Mouse (Mus musculus) 3134 (cell line): ENCODE measurements around the gene Numb.

Source experiments
- DNase-seq: peaks from one replicate; pipeline ENCODE4 v3.0.0-alpha.2; 2011; ENCODE audit warnings: low spot score; ENCODE audit not compliant: insufficient read length; ENCODE audit errors: extremely low read depth

Gene Numb

GRCm38 (mm10) chr12:83789051-83789780 lies 132.5 kb downstream of the Numb start:
- DNase-seq, result no peak

- DNase-seq, result no peak
These were observed 136.4 kb downstream of the Numb start for GRCm38 (mm10) chr12:83785305-83785704.

- DNase-seq, result no peak
These were observed 139.1 kb downstream of the Numb start for GRCm38 (mm10) chr12:83782669-83783068.

GRCm38 (mm10) chr12:83781640-83782278 lies 140.0 kb downstream of the Numb start:
- DNase-seq, result no peak

GRCm38 (mm10) chr12:83781204-83781603 lies 140.5 kb downstream of the Numb start:
- no peak for DNase-seq

- no peak for DNase-seq
These were observed 141.6 kb downstream of the Numb start for GRCm38 (mm10) chr12:83780181-83780580.

GRCm38 (mm10) chr12:83776766-83777165 lies 145.0 kb downstream of the Numb start:
- no peak for DNase-seq

- no peak for DNase-seq
These were observed 146.1 kb downstream of the Numb start for GRCm38 (mm10) chr12:83775621-83776020.

GRCm38 (mm10) chr12:83770418-83771256 lies 151.1 kb downstream of the Numb start:
- no peak for DNase-seq

- DNase-seq, result no peak
These were observed 153.4 kb downstream of the Numb start for GRCm38 (mm10) chr12:83768235-83768899.

- DNase-seq, result no peak
These were observed 153.9 kb downstream of the Numb start for GRCm38 (mm10) chr12:83767833-83768232.

GRCm38 (mm10) chr12:83765965-83766603 lies 155.7 kb downstream of the Numb start:
- no peak for DNase-seq

- no peak for DNase-seq
These were observed 157.2 kb downstream of the Numb start for GRCm38 (mm10) chr12:83764519-83764918.

- DNase-seq, result no peak
These were observed 157.7 kb downstream of the Numb start for GRCm38 (mm10) chr12:83764044-83764365.

- DNase-seq, result no peak
These were observed 158.3 kb downstream of the Numb start, which contains the start of gene Papln for GRCm38 (mm10) chr12:83763311-83764043. TSS of gene Papln (plus strand) at chr12:83763634.

GRCm38 (mm10) chr12:83762706-83763105 lies 159.0 kb downstream of the Numb start:
- DNase-seq, result no peak

- no peak for DNase-seq
These were observed 161.5 kb downstream of the Numb start for GRCm38 (mm10) chr12:83760201-83760600.

- no peak for DNase-seq
These were observed 163.0 kb downstream of the Numb start for GRCm38 (mm10) chr12:83758735-83759134.

- no peak for DNase-seq
These were observed 169.2 kb downstream of the Numb start for GRCm38 (mm10) chr12:83752495-83752894.

GRCm38 (mm10) chr12:83749186-83749585 lies 172.5 kb downstream of the Numb start:
- no peak for DNase-seq
